Mouse (Mus musculus) liver, adult 2 months (tissue): ENCODE data around the gene Tjp3. TPM values are rescaled to one million over a fixed set of nuclear protein-coding genes. Genes with fewer than 3 reads are reported as not detected.

Experiments used
- DNase-seq: peaks from one replicate; pipeline ENCODE4 v3.0.0-alpha.2; 2011; ENCODE audit warnings: low read depth, low spot score; ENCODE audit errors: extremely low read depth
- H3K27ac ChIP-seq: fragments of 200-500 bp; replicated peaks from 2 replicates; pipeline ENCODE4 v1.5.1; 2012; ENCODE audit warnings: low read depth, mild to moderate bottlenecking, control low read depth, inconsistent platforms, low read length; ENCODE audit not compliant: insufficient read depth
- H3K27me3 ChIP-seq: fragments of 200-500 bp; 2 replicates; pipeline ENCODE4 v1.6.1; 2012; ENCODE audit warnings: mild to moderate bottlenecking, moderate library complexity, low read length, inconsistent platforms; ENCODE audit not compliant: control insufficient read depth, insufficient read depth
- H3K36me3 ChIP-seq: fragments of 200-500 bp; 2 replicates; pipeline ENCODE4 v1.6.1; 2012; ENCODE audit warnings: low read length, inconsistent platforms; ENCODE audit not compliant: control insufficient read depth, insufficient read depth
- H3K4me1 ChIP-seq: fragments of 200-500 bp; 2 replicates; pipeline ENCODE4 v1.6.1; 2011; ENCODE audit warnings: low read length; ENCODE audit not compliant: control insufficient read depth, insufficient read depth
- H3K4me3 ChIP-seq: fragments of 200-500 bp; 2 replicates; pipeline ENCODE4 v1.5.1; 2011; ENCODE audit warnings: low read depth, mild to moderate bottlenecking, control low read depth, low read length, moderate library complexity; ENCODE audit not compliant: insufficient read depth
- H3K79me2 ChIP-seq: fragments of 200-500 bp; 2 replicates; pipeline ENCODE4 v1.6.1; 2012; ENCODE audit warnings: inconsistent platforms, mild to moderate bottlenecking, low read length, moderate library complexity; ENCODE audit not compliant: control insufficient read depth, insufficient read depth
- H3K9ac ChIP-seq: fragments of 200-500 bp; 2 replicates; pipeline ENCODE4 v1.6.1; 2012; ENCODE audit warnings: low read depth, mild to moderate bottlenecking, control low read depth, inconsistent platforms, low read length
- CTCF ChIP-seq: fragments of 200-500 bp; IDR thresholded peaks from 2 replicates; pipeline ENCODE4 v1.5.1; 2011; ENCODE audit warnings: low read depth, low read length, control low read depth
- POLR2A ChIP-seq: fragments of 200-500 bp; IDR thresholded peaks from 2 replicates; pipeline ENCODE4 v1.6.1; 2011; ENCODE audit warnings: low read length, control low read depth; ENCODE audit not compliant: insufficient read depth; ENCODE audit errors: extremely low read depth
- WGBS: fragments of 180-500 bp; shearing (Covaris S2); methylation state at CpG from one replicate; pipeline ENCODE4 v1.1.7; 2018; 5-methylcytosine and 5-hydroxymethylcytosine counted together
- polyA plus RNA-seq: library from polyadenylated mRNA; depleted of rRNA; stranded (reverse); fragments of >200 nt; gene quantifications from 2 replicates; pipeline ENCODE4 v1.2.3, GENCODE M21; 2012
- total RNA-seq: library from RNA; depleted of rRNA; stranded (reverse); fragments of >200 nt; gene quantifications from 2 replicates; pipeline ENCODE4 v1.2.3, GENCODE M21; 2014

Tjp3 gene
- total and polyA plus RNA-seq, 2 experiments: 7.6 to 24.2 TPM

DNA sequence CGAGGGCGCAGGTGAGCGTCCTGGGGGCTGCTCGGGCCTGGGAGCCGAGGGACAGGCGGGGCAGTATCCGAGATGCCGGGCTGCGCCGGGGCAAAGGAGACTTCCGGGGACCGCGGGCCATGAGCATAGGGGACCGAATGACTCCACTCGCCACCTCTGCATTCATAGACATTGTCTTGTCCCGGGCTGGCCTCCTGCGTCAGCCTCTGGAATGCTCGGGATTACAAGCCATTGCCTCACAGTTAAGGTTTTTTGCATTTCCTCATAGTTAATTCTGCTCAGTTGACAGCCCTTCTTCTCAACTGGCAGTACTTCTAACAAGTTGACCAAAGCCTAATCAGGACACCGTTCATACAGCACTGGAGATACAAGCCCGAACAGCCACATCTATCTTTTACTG is 30.1 kb upstream of the Tjp3 start:
- H3K27ac ChIP-seq: peak overlapping the region; percentile 96
- DNase-seq: no peak
- under 1% methylated on average over 20 of the region's 20 CpGs for WGBS
- H3K79me2 ChIP-seq: peaks cover 9% of the 10 kb centered on the region; the same call in 1 of the 2 replicates
- no peaks in the 10 kb centered on the region for H3K27me3 ChIP-seq
- H3K4me1 ChIP-seq: peaks cover 18% of the 10 kb centered on the region
- H3K9ac ChIP-seq: peak overlapping the region; percentile 94
- peaks cover 7% of the 10 kb centered on the region for H3K36me3 ChIP-seq
- H3K4me3 ChIP-seq: peak overlapping the region; percentile 96
- TF ChIP-seq POLR2A (no peak), CTCF (no peak)

DNA sequence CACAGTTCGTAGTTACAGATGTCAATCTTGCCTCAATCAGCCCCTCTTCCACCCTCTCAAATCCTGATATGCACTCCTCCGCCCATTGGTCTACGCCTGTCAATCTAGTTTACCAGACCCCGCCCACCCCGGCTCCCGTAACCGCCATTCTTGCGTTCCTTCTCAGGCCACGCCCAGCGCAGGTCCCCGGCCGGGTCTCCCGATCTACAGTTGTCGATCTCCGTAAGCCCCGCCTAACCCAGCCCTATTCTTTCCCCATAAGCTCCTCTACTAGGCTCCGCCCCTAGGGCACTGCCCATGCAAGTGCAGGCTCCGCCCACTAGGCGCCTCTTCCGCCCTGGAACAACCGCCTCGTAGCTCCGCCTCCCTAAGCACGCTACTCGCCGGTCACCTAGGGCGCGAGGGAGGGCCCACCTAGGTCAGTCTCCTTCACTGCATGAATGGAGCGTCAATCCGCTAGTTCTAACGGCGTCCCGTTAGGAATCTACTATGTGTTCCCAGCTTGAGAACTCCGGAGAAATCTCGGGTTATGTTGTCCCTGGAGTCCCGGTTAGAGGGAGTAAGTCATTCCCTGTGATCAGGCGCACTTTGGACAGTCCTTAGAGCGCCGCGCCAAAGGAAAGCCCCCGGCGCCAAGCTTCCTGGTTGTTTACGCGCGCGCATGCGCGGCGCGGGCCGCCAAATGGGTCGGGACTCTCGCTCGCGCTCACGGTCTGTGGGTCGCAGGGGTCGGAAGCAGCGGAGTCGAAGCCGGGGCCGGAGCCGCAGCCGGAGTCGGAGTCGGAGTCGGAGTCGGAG is 29.4 kb upstream of the Tjp3 start, which contains the start of gene Cactin:
TSS of gene Cactin (plus strand) at position 554 of the 798 bp plus-strand sequence.
- Histone ChIP-seq H3K27me3 (no peaks in the 10 kb centered on the region), H3K27ac (peak within 1 kb of the TSS; percentile 96), H3K9ac (peak within 1 kb of the TSS; percentile 94), H3K36me3 (peaks cover 2% of the 10 kb centered on the region; the same call in 1 of the 2 replicates), H3K4me1 (peaks cover 18% of the 10 kb centered on the region), H3K79me2 (peaks cover 9% of the 10 kb centered on the region; the same call in 1 of the 2 replicates), H3K4me3 (peak within 1 kb of the TSS; percentile 96)
- under 1% methylated on average over 68 of the region's 68 CpGs for WGBS
- TF ChIP-seq POLR2A (peak; percentile 65; the same call in 1 of the 2 replicates), CTCF (no peak)
- peak; percentile 100 for DNase-seq

DNA sequence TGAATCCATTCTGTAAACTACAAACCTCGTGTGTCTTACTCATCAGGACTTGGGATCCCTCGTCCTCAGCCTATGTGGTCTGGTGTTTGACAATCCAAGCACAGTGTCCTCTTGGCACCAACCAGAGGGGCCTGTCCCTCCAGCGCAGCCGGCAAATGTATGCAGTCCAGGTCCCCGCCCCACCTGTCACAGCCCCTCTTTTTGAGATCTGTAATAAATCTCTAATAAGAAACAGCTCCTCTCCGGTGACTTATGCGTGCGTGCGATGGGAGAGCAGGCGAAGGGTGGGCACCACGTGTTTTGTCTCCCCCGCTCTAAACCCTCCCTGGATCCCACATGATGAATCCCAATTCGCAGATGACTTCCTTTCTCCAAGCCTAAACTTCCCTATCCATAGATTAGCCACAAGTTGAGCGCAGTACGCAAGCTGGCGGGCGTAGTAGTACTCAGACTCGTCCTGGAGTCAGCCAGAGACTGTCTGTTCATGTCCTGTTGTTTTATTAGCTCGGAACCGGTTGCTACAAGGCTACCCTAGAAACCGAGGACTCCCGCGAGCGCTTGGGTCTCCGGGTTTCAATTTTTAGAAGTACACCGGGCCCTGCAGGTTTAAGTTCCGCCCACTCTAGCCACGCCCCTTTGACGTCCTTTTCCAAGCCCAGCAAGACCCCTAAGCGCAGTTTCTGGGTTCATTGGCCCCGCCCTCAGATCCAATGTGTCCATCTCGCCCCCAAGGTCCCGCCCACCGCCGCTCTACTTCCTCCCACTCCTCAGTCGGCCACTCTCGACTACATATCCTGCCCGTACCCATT is 28.6 kb upstream of the Tjp3 start:
- DNase-seq: no peak
- H3K79me2 ChIP-seq: peaks cover 9% of the 10 kb centered on the region; the same call in 1 of the 2 replicates
- H3K36me3 ChIP-seq: no peaks in the 10 kb centered on the region; the same call in 1 of the 2 replicates
- H3K27ac ChIP-seq: peak overlapping the region; percentile 74
- TF ChIP-seq POLR2A: 0 out of 2 replicates have a peak, but pooled peaks have one; percentile 33
- no peak for TF ChIP-seq CTCF
- H3K4me1 ChIP-seq: peaks cover 18% of the 10 kb centered on the region
- WGBS: 1% methylated on average over 38 of the region's 38 CpGs
- peak overlapping the region; percentile 73 for H3K9ac ChIP-seq
- H3K27me3 ChIP-seq: no peaks in the 10 kb centered on the region
- H3K4me3 ChIP-seq: peak overlapping the region; percentile 36

DNA sequence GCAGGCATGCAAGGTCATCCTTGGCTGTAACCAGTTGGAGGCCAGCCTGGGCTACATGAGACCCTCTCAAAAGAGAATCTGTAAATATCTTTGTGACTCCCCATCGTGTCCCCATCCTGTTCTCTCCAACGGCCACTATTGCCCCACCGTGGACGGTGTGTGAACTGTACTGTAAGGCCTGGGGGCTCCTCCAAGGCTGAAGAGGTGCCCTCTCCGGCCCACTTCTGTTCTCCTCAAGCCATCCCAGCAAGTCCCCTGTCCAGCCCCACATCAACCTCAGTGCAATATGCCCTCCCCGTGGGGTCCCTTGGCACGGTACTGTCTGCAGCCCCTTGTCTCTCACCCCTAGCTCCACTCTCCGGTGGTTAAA is 27.9 kb upstream of the Tjp3 start:
- Histone ChIP-seq H3K27me3 (no peaks in the 10 kb centered on the region), H3K27ac (no peak overlapping the region), H3K36me3 (no peaks in the 10 kb centered on the region; the same call in 1 of the 2 replicates), H3K9ac (peak overlapping the region; percentile 73; the same call in 1 of the 2 replicates), H3K4me1 (peaks cover 18% of the 10 kb centered on the region), H3K4me3 (no peak overlapping the region), H3K79me2 (peaks cover 9% of the 10 kb centered on the region; the same call in 1 of the 2 replicates)
- TF ChIP-seq POLR2A (no peak), CTCF (no peak)
- DNase-seq: no peak
- 43% methylated on average over 8 of the region's 8 CpGs for WGBS

DNA sequence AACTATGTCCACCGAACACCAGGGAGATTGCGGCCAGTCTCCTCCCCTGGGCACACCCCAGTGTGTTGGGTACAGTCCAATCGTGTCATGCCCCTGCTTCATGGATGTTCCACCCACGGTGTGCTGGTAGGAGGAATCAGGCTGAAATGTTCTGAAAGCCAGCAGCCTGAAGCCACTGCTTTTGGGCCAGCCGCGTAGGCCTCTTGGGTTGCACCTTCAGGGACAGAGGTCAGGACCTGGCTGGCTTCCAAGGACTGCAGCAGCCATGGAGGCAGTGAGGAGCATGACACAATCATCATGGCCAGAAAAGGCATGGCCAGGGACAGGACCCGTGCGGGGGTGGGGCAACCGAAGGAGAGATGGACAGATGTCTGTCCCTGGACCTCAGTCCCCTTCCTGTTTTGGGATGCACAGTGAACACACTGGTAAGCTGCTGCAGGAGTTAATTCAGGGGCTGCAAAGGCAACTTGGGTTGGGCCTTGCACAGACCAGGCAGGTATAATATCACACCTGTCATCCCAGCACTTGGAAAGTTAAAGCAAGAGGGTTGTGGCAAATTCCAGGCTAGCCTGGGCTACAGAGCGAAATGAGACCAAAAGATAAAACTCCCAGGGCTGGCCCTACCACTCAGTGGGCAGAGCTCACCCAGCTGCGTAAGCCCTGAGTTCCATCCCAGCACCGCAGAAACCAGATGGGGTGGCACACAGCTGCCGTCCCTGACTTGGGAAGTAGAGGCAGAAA is 27.4 kb upstream of the Tjp3 start:
- H3K4me3 ChIP-seq: no peak overlapping the region
- no peaks in the 10 kb centered on the region; the same call in 1 of the 2 replicates for H3K36me3 ChIP-seq
- peaks cover 9% of the 10 kb centered on the region; the same call in 1 of the 2 replicates for H3K79me2 ChIP-seq
- no peaks in the 10 kb centered on the region for H3K27me3 ChIP-seq
- no peak overlapping the region for H3K9ac ChIP-seq
- H3K4me1 ChIP-seq: peaks cover 18% of the 10 kb centered on the region
- peak; percentile 69 for DNase-seq
- TF ChIP-seq CTCF (no peak), POLR2A (no peak)
- H3K27ac ChIP-seq: no peak overlapping the region; the same call in 1 of the 2 replicates
- 40% methylated on average over 13 of the region's 13 CpGs for WGBS
